Mouse (Mus musculus): Measurements from ENCODE around the gene Ush1g. TPM values are rescaled to one million over a fixed set of nuclear protein-coding genes. Genes with fewer than 3 reads are reported as not detected.

Ush1g gene
- polyA plus RNA-seq, 1 experiment from 2014 or later: not detected

GRCm38 (mm10) chr11:115290314-115290713 lies 31.5 kb downstream of the Ush1g start:
- Histone ChIP-seq H3K9ac (ENCODE audit: low read length) (no peak overlapping the region), H3K36me3 (ENCODE audit: control insufficient read depth, insufficient read depth, low read length) (no peaks in the 10 kb centered on the region), H3K4me2 (ENCODE audit: low read depth) (no peak overlapping the region), H3K9me3 (ENCODE audit: control insufficient read depth, low read length) (no peaks in the 10 kb centered on the region), H3K4me1 (ENCODE audit: control insufficient read depth, insufficient read depth, low read length) (no peaks in the 10 kb centered on the region), H3K4me3 (ENCODE audit: low read depth, low read length) (no peak overlapping the region), H3K27me3 (ENCODE audit: control insufficient read depth, insufficient read depth, low read length) (no peaks in the 10 kb centered on the region), H3K27ac (ENCODE audit: low read depth, low read length) (no peak overlapping the region)
- 75% methylated on average over 1 of the region's 1 CpGs for WGBS
- ATAC-seq (ENCODE audit: insufficient read depth, low FRiP score, low TSS enrichment) (no peak), DNase-seq (ENCODE audit: low spot score) (no peak)

GRCm38 (mm10) chr11:115289885-115290284 lies 32.0 kb downstream of the Ush1g start:
- 90% methylated on average over 8 of the region's 8 CpGs for WGBS
- Histone ChIP-seq H3K9me3 (ENCODE audit: control insufficient read depth, low read length) (no peaks in the 10 kb centered on the region), H3K4me1 (ENCODE audit: control insufficient read depth, insufficient read depth, low read length) (no peaks in the 10 kb centered on the region), H3K9ac (ENCODE audit: low read length) (no peak overlapping the region), H3K4me3 (ENCODE audit: low read depth, low read length) (no peak overlapping the region), H3K27me3 (ENCODE audit: control insufficient read depth, insufficient read depth, low read length) (no peaks in the 10 kb centered on the region), H3K36me3 (ENCODE audit: control insufficient read depth, insufficient read depth, low read length) (no peaks in the 10 kb centered on the region), H3K4me2 (ENCODE audit: low read depth) (no peak overlapping the region), H3K27ac (ENCODE audit: low read depth, low read length) (no peak overlapping the region)
- DNase-seq (ENCODE audit: low spot score) (no peak), ATAC-seq (ENCODE audit: insufficient read depth, low FRiP score, low TSS enrichment) (no peak)

- H3K27ac ChIP-seq (ENCODE audit: low read depth, low read length): no peak overlapping the region
- no peaks in the 10 kb centered on the region for H3K9me3 ChIP-seq (ENCODE audit: control insufficient read depth, low read length)
- no peaks in the 10 kb centered on the region for H3K27me3 ChIP-seq (ENCODE audit: control insufficient read depth, insufficient read depth, low read length)
- WGBS: 87% methylated on average over 2 of the region's 2 CpGs
- H3K36me3 ChIP-seq (ENCODE audit: control insufficient read depth, insufficient read depth, low read length): no peaks in the 10 kb centered on the region
- H3K4me3 ChIP-seq (ENCODE audit: low read depth, low read length): no peak overlapping the region
- no peak overlapping the region for H3K4me2 ChIP-seq (ENCODE audit: low read depth)
- no peak overlapping the region for H3K9ac ChIP-seq (ENCODE audit: low read length)
- no peak for ATAC-seq (ENCODE audit: insufficient read depth, low FRiP score, low TSS enrichment)
- DNase-seq (ENCODE audit: low spot score): no peak
- no peaks in the 10 kb centered on the region for H3K4me1 ChIP-seq (ENCODE audit: control insufficient read depth, insufficient read depth, low read length)
Measured at GRCm38 (mm10) chr11:115288305-115288704, 33.5 kb downstream of the Ush1g start.

GRCm38 (mm10) chr11:115287386-115287785 lies 34.5 kb downstream of the Ush1g start:
- no peak overlapping the region for H3K27ac ChIP-seq (ENCODE audit: low read depth, low read length)
- no peak overlapping the region for H3K4me3 ChIP-seq (ENCODE audit: low read depth, low read length)
- no peak overlapping the region for H3K4me2 ChIP-seq (ENCODE audit: low read depth)
- 81% methylated on average over 5 of the region's 5 CpGs for WGBS
- ATAC-seq (ENCODE audit: insufficient read depth, low FRiP score, low TSS enrichment): no peak
- H3K4me1 ChIP-seq (ENCODE audit: control insufficient read depth, insufficient read depth, low read length): no peaks in the 10 kb centered on the region
- H3K36me3 ChIP-seq (ENCODE audit: control insufficient read depth, insufficient read depth, low read length): no peaks in the 10 kb centered on the region
- no peaks in the 10 kb centered on the region for H3K9me3 ChIP-seq (ENCODE audit: control insufficient read depth, low read length)
- no peaks in the 10 kb centered on the region for H3K27me3 ChIP-seq (ENCODE audit: control insufficient read depth, insufficient read depth, low read length)
- no peak for DNase-seq (ENCODE audit: low spot score)
- no peak overlapping the region for H3K9ac ChIP-seq (ENCODE audit: low read length)

- no peak for ATAC-seq (ENCODE audit: insufficient read depth, low FRiP score, low TSS enrichment)
- no peaks in the 10 kb centered on the region for H3K36me3 ChIP-seq (ENCODE audit: control insufficient read depth, insufficient read depth, low read length)
- H3K4me1 ChIP-seq (ENCODE audit: control insufficient read depth, insufficient read depth, low read length): no peaks in the 10 kb centered on the region
- no peak overlapping the region for H3K27ac ChIP-seq (ENCODE audit: low read depth, low read length)
- DNase-seq (ENCODE audit: low spot score): no peak
- no peaks in the 10 kb centered on the region for H3K27me3 ChIP-seq (ENCODE audit: control insufficient read depth, insufficient read depth, low read length)
- no peaks in the 10 kb centered on the region for H3K9me3 ChIP-seq (ENCODE audit: control insufficient read depth, low read length)
- 78% methylated on average over 19 of the region's 19 CpGs for WGBS
- H3K4me3 ChIP-seq (ENCODE audit: low read depth, low read length): no peak overlapping the region
- no peak overlapping the region for H3K9ac ChIP-seq (ENCODE audit: low read length)
- no peak overlapping the region for H3K4me2 ChIP-seq (ENCODE audit: low read depth)
Measured at GRCm38 (mm10) chr11:115286201-115286993, 35.4 kb downstream of the Ush1g start.

- ATAC-seq (ENCODE audit: insufficient read depth, low FRiP score, low TSS enrichment) (no peak), DNase-seq (ENCODE audit: low spot score) (no peak)
- Histone ChIP-seq H3K27ac (ENCODE audit: low read depth, low read length) (no peak overlapping the region), H3K4me1 (ENCODE audit: control insufficient read depth, insufficient read depth, low read length) (no peaks in the 10 kb centered on the region), H3K4me2 (ENCODE audit: low read depth) (no peak overlapping the region), H3K9me3 (ENCODE audit: control insufficient read depth, low read length) (no peaks in the 10 kb centered on the region), H3K27me3 (ENCODE audit: control insufficient read depth, insufficient read depth, low read length) (no peaks in the 10 kb centered on the region), H3K9ac (ENCODE audit: low read length) (no peak overlapping the region), H3K4me3 (ENCODE audit: low read depth, low read length) (no peak overlapping the region), H3K36me3 (ENCODE audit: control insufficient read depth, insufficient read depth, low read length) (no peaks in the 10 kb centered on the region)
- 66% methylated on average over 4 of the region's 4 CpGs for WGBS
Measured at GRCm38 (mm10) chr11:115285282-115285681, 36.6 kb downstream of the Ush1g start.

GRCm38 (mm10) chr11:115283891-115284620 lies 37.8 kb downstream of the Ush1g start:
- 84% methylated on average over 12 of the region's 12 CpGs for WGBS
- H3K4me3 ChIP-seq (ENCODE audit: low read depth, low read length): no peak overlapping the region

GRCm38 (mm10) chr11:115283486-115283765 lies 38.4 kb downstream of the Ush1g start:
- Histone ChIP-seq H3K4me2 (ENCODE audit: low read depth) (no peak overlapping the region), H3K9ac (ENCODE audit: low read length) (no peak overlapping the region), H3K27ac (ENCODE audit: low read depth, low read length) (no peak overlapping the region), H3K9me3 (ENCODE audit: control insufficient read depth, low read length) (no peaks in the 10 kb centered on the region), H3K36me3 (ENCODE audit: control insufficient read depth, insufficient read depth, low read length) (no peaks in the 10 kb centered on the region), H3K4me3 (ENCODE audit: low read depth, low read length) (no peak overlapping the region), H3K4me1 (ENCODE audit: control insufficient read depth, insufficient read depth, low read length) (no peaks in the 10 kb centered on the region), H3K27me3 (ENCODE audit: control insufficient read depth, insufficient read depth, low read length) (no peaks in the 10 kb centered on the region)
- ATAC-seq (ENCODE audit: insufficient read depth, low FRiP score, low TSS enrichment) (no peak), DNase-seq (ENCODE audit: low spot score) (no peak)
- WGBS: 80% methylated on average over 9 of the region's 9 CpGs

More at GRCm38 (mm10) chr11:115283891-115284620, 37.8 kb downstream of the Ush1g start:
- ATAC-seq (ENCODE audit: insufficient read depth, low FRiP score, low TSS enrichment): no peak
- Histone ChIP-seq H3K27ac (ENCODE audit: low read depth, low read length) (no peak overlapping the region), H3K4me1 (ENCODE audit: control insufficient read depth, insufficient read depth, low read length) (no peaks in the 10 kb centered on the region), H3K9ac (ENCODE audit: low read length) (no peak overlapping the region), H3K27me3 (ENCODE audit: control insufficient read depth, insufficient read depth, low read length) (no peaks in the 10 kb centered on the region), H3K36me3 (ENCODE audit: control insufficient read depth, insufficient read depth, low read length) (no peaks in the 10 kb centered on the region), H3K4me2 (ENCODE audit: low read depth) (no peak overlapping the region), H3K9me3 (ENCODE audit: control insufficient read depth, low read length) (no peaks in the 10 kb centered on the region)
- DNase-seq (ENCODE audit: low spot score): no peak
